Mouse (Mus musculus) forebrain, embryonic 14.5 days (tissue): ENCODE measurements around the gene Ppp1r3d. TPM values are rescaled to one million over a fixed set of nuclear protein-coding genes. Genes with fewer than 3 reads are reported as not detected.

Source experiments
- ATAC-seq: fragments of 200-750 bp; cut with Nextera tagmentation; 2 replicates; pipeline ENCODE4 v1.8.0; 2017; ENCODE audit warnings: mild to moderate bottlenecking, moderate library complexity
- DNase-seq: peaks from one replicate; pipeline ENCODE4 v3.0.0-alpha.2; 2015; ENCODE audit warnings: low spot score
- H3K27ac ChIP-seq: fragments of 300-500 bp; sonication (generic); 2 replicates; pipeline ENCODE4 v1.5.1; 2014; ENCODE audit warnings: low read depth, mild to moderate bottlenecking, control low read depth, low read length, moderate library complexity
- H3K27me3 ChIP-seq: fragments of 300-500 bp; sonication (generic); replicated peaks from 2 replicates; pipeline ENCODE4 v1.6.1; 2014; ENCODE audit warnings: low read length, control low read depth, mixed read lengths; ENCODE audit not compliant: control insufficient read depth, insufficient read depth
- H3K36me3 ChIP-seq: fragments of 300-500 bp; sonication (generic); 2 replicates; pipeline ENCODE4 v1.6.1; 2014; ENCODE audit warnings: low read length, control low read depth; ENCODE audit not compliant: control insufficient read depth, insufficient read depth
- H3K4me1 ChIP-seq: fragments of 300-500 bp; sonication (generic); 2 replicates; pipeline ENCODE4 v1.6.1; 2014; ENCODE audit warnings: antibody characterized with exemption, low read length, control low read depth; ENCODE audit not compliant: control insufficient read depth, insufficient read depth
- H3K4me2 ChIP-seq: fragments of 300-500 bp; sonication (generic); 2 replicates; pipeline ENCODE4 v1.6.1; 2014; ENCODE audit warnings: mild to moderate bottlenecking, control low read depth, low read length
- H3K4me3 ChIP-seq: fragments of 300-500 bp; sonication (generic); 2 replicates; pipeline ENCODE4 v1.5.1; 2014; ENCODE audit warnings: low read depth, low read length, control low read depth
- H3K9ac ChIP-seq: fragments of 300-500 bp; sonication (generic); 2 replicates; pipeline ENCODE4 v1.6.1; 2014; ENCODE audit warnings: mild to moderate bottlenecking, low read length, control low read depth, moderate library complexity
- H3K9me3 ChIP-seq: fragments of 300-500 bp; sonication (generic); replicated peaks from 2 replicates; pipeline ENCODE4 v1.6.1; 2016; ENCODE audit warnings: low read length, control low read depth, mixed read lengths; ENCODE audit not compliant: control insufficient read depth
- WGBS: fragments of 180-500 bp; shearing (Covaris S2); extraction: QIAGEN DNeasy Blood & Tissue Kit; methylation state at CpG from one replicate; pipeline ENCODE4 v1.1.7; 2014; 5-methylcytosine and 5-hydroxymethylcytosine counted together
- polyA plus RNA-seq: library from polyadenylated mRNA; unstranded; fragments of >200 nt; fragmentation: Nextera tagmentation; extraction: Ambion mirVana; gene quantifications from 2 replicates; pipeline ENCODE4 v1.2.1, GENCODE M21; 2014

Gene Ppp1r3d
- polyA plus RNA-seq, 1 experiment from 2014 or later = 1.1 TPM

- no peak for ATAC-seq
- DNase-seq = no peak
- WGBS = 66% methylated on average over 2 of the region's 3 CpGs
Observed at GRCm38 (mm10) chr2:178422186-178422585, 7.9 kb upstream of the Ppp1r3d start.

DNA sequence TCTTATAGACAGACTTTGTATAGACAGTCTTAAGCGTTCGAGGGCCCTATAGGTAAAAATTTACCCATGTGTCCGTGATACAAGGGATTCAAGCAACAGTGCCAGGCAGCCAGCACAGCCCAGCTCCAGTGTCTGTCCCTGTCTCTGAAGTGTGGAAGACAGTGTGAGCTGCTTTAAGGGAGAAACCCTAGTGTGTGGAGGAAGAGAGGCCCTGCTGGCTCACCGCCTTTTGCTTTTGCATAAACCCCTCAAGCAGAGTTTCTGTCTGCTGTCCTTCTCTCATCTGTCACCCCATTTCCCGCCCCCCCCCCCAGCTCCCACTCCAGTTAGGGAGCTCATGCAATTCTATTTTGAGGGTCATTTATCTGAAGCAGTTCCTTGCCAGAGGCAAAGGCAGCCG lies 7.3 kb upstream of the Ppp1r3d start:
- DNase-seq (no peak), ATAC-seq (no peak)
- Histone ChIP-seq H3K4me3 (no peak overlapping the region), H3K4me2 (no peak overlapping the region), H3K36me3 (no peaks in the 10 kb centered on the region), H3K4me1 (no peaks in the 10 kb centered on the region), H3K9me3 (no peaks in the 10 kb centered on the region), H3K27me3 (no peaks in the 10 kb centered on the region), H3K9ac (no peak overlapping the region), H3K27ac (no peak overlapping the region)
- WGBS = 65% methylated on average over 6 of the region's 6 CpGs

More at GRCm38 (mm10) chr2:178422186-178422585, 7.9 kb upstream of the Ppp1r3d start:
- Histone ChIP-seq H3K9ac (no peak overlapping the region), H3K9me3 (no peaks in the 10 kb centered on the region), H3K27ac (no peak overlapping the region), H3K4me1 (no peaks in the 10 kb centered on the region), H3K36me3 (no peaks in the 10 kb centered on the region), H3K4me3 (no peak overlapping the region), H3K27me3 (no peaks in the 10 kb centered on the region), H3K4me2 (no peak overlapping the region)

GRCm38 (mm10) chr2:178420576-178420975 lies 6.3 kb upstream of the Ppp1r3d start:
- DNase-seq = no peak
- no peak for ATAC-seq
- Histone ChIP-seq H3K4me1 (no peaks in the 10 kb centered on the region; the same call in 1 of the 2 replicates), H3K27ac (no peak overlapping the region), H3K9ac (no peak overlapping the region), H3K9me3 (no peaks in the 10 kb centered on the region), H3K4me2 (no peak overlapping the region), H3K36me3 (no peaks in the 10 kb centered on the region), H3K27me3 (no peaks in the 10 kb centered on the region), H3K4me3 (no peak overlapping the region)
- WGBS = 81% methylated on average over 9 of the region's 9 CpGs

- Histone ChIP-seq H3K36me3 (no peaks in the 10 kb centered on the region), H3K9me3 (no peaks in the 10 kb centered on the region), H3K4me3 (no peak overlapping the region), H3K9ac (no peak overlapping the region), H3K4me1 (peaks cover 8% of the 10 kb centered on the region), H3K4me2 (no peak overlapping the region), H3K27ac (no peak overlapping the region), H3K27me3 (peaks cover 10% of the 10 kb centered on the region)
- DNase-seq (no peak), ATAC-seq (no peak)
- WGBS = 77% methylated on average over 4 of the region's 4 CpGs
Observed at GRCm38 (mm10) chr2:178416970-178417369, 2.7 kb upstream of the Ppp1r3d start.

- H3K9ac ChIP-seq = no peak overlapping the region
- H3K4me3 ChIP-seq = no peak overlapping the region
- H3K27me3 ChIP-seq = peaks cover 10% of the 10 kb centered on the region
- WGBS = 83% methylated on average over 13 of the region's 13 CpGs
- no peaks in the 10 kb centered on the region for H3K9me3 ChIP-seq
- ATAC-seq = no peak
- no peak for DNase-seq
- H3K27ac ChIP-seq = no peak overlapping the region
- no peak overlapping the region for H3K4me2 ChIP-seq
- H3K4me1 ChIP-seq = peaks cover 8% of the 10 kb centered on the region
- no peaks in the 10 kb centered on the region for H3K36me3 ChIP-seq
Observed at GRCm38 (mm10) chr2:178416427-178416826, 2.2 kb upstream of the Ppp1r3d start.

- H3K36me3 ChIP-seq = no peaks in the 10 kb centered on the region
- DNase-seq = no peak
- 24% methylated on average over 3 of the region's 3 CpGs for WGBS
- H3K27me3 ChIP-seq = peaks cover 10% of the 10 kb centered on the region
- ATAC-seq = no peak; the same call in 1 of the 2 replicates
- peak overlapping the region; percentile 59 for H3K4me3 ChIP-seq
- H3K4me1 ChIP-seq = peaks cover 8% of the 10 kb centered on the region
- 0 out of 2 replicates have a peak overlapping the region, but pooled peaks have one; percentile 27 for H3K27ac ChIP-seq
- peak overlapping the region; percentile 64; the same call in 1 of the 2 replicates for H3K9ac ChIP-seq
- peak overlapping the region; percentile 98 for H3K4me2 ChIP-seq
- no peaks in the 10 kb centered on the region for H3K9me3 ChIP-seq
Observed at GRCm38 (mm10) chr2:178415150-178415448, 827 bp upstream of the Ppp1r3d start.

GRCm38 (mm10) chr2:178413481-178414260 lies 601 bp downstream of the Ppp1r3d start:
- peak overlapping the region; percentile 98 for H3K4me2 ChIP-seq
- peak overlapping the region; percentile 59 for H3K4me3 ChIP-seq
- peaks cover 8% of the 10 kb centered on the region for H3K4me1 ChIP-seq
- DNase-seq (no peak), ATAC-seq (peak; percentile 19; the same call in 1 of the 2 replicates)
- no peaks in the 10 kb centered on the region for H3K36me3 ChIP-seq
- H3K9ac ChIP-seq = peak overlapping the region; percentile 64
- H3K27me3 ChIP-seq = peaks cover 10% of the 10 kb centered on the region
- no peaks in the 10 kb centered on the region for H3K9me3 ChIP-seq
- WGBS = 16% methylated on average over 75 of the region's 75 CpGs
- no peak overlapping the region for H3K27ac ChIP-seq

GRCm38 (mm10) chr2:178413081-178413480 lies 1.2 kb downstream of the Ppp1r3d start:
- 70% methylated on average over 13 of the region's 13 CpGs for WGBS
- H3K27ac ChIP-seq = no peak overlapping the region
- DNase-seq (no peak), ATAC-seq (no peak)
- H3K9ac ChIP-seq = no peak overlapping the region; the same call in 1 of the 2 replicates
- H3K4me1 ChIP-seq = peaks cover 8% of the 10 kb centered on the region
- no peaks in the 10 kb centered on the region for H3K36me3 ChIP-seq
- peaks cover 10% of the 10 kb centered on the region for H3K27me3 ChIP-seq
- H3K4me2 ChIP-seq = peak overlapping the region; percentile 98; the same call in 1 of the 2 replicates
- H3K9me3 ChIP-seq = no peaks in the 10 kb centered on the region
- H3K4me3 ChIP-seq = peak overlapping the region; percentile 59; the same call in 1 of the 2 replicates

GRCm38 (mm10) chr2:178412598-178412997 lies 1.7 kb downstream of the Ppp1r3d start:
- 86% methylated on average over 6 of the region's 6 CpGs for WGBS
- Histone ChIP-seq H3K9ac (no peak overlapping the region), H3K4me1 (peaks cover 8% of the 10 kb centered on the region), H3K27ac (no peak overlapping the region), H3K4me3 (no peak overlapping the region), H3K27me3 (peaks cover 10% of the 10 kb centered on the region), H3K4me2 (no peak overlapping the region), H3K36me3 (no peaks in the 10 kb centered on the region), H3K9me3 (no peaks in the 10 kb centered on the region)
- no peak for DNase-seq
- no peak for ATAC-seq
